Mouse (Mus musculus) MN1 (cell line): Measurements from ENCODE around the gene Lmbrd1.
A peak's percentile ranks its signal among the peaks of the same experiment; 100 is the strongest.
"Not testable (repeated sequence)": the region's sequence is repeated elsewhere in the genome, so short reads cannot be mapped to it uniquely, and the experiment has no call there.

Experiments used
- DNase-seq: peaks from one replicate; pipeline ENCODE4 v3.0.0-alpha.2; 2016; ENCODE audit warnings: low spot score

The Lmbrd1 gene

GRCm38 (mm10) chr1:24678205-24678917, at the start of gene Lmbrd1:
TSS of gene Lmbrd1 (plus strand) at chr1:24678630.
- peak; percentile 96 for DNase-seq

DNA sequence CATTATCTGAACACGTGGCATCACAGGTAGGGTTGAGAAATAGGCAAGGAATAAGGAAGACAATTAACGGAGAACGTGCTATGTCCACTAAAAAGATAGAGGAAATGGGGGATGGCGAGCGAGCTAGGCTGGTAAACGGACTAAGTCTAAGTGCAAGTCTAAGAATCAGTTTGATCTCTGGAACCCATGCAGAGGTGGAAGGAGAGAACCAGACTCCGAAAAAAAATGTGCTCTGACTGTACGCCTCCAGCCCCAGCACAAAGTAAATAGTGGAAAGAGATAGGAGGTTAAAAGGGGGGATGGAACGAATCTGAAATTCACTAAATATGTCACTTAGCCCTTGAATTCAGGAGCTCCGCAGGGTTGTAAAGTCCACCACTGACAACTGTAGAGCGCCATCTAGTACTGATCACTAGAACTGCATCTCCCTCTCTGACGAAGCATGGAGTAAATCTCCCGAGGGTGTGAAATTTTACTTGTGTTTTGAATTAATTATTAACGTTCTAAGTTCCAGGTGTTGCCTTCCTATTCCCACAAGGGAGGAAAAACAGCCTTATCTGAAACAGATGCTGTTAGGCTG, 44.8 kb upstream of the Lmbrd1 start:
- DNase-seq, result no peak

DNA sequence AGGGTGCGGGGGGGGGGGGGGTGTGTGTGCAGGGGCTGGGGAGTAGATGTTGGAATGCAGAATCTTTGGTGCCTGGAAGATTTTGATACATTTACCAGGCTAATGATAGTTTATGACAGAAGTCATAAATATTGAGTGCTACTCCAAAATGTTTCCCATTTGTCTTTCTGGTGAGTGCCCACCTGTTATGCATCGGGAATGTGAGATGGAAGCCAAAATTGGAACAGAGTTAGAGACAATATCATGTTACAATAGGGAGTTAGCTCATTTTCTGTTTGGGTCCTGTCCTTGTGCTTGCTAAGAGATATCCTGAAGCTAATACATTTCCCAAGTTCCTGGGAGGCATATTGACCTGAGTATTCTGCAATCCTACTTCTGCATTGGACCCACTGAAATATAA, 28.3 kb upstream of the Lmbrd1 start:
- DNase-seq, result no peak

GRCm38 (mm10) chr1:24659914-24660313, 18.5 kb upstream of the Lmbrd1 start:
- DNase-seq, result no peak

DNA sequence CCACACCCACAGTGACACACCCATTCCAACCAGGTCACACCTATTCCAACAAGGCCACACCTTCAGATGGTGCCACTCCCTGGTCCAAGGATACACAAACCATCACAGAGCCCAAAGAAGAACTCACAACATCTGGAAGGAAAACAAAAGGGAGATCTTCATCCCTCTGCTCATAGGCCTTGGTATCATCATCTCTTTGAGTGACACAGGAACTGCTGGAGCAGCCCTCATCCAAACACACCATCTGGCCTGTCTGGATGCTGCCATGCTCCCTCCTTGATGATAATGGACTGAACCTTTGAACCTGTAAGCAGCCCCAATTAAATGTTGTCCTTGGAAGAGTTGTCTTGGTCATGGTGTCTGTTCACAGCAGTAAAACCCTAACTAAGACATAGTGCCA, 17.8 kb upstream of the Lmbrd1 start:
- DNase-seq, result not testable (repeated sequence)

DNA sequence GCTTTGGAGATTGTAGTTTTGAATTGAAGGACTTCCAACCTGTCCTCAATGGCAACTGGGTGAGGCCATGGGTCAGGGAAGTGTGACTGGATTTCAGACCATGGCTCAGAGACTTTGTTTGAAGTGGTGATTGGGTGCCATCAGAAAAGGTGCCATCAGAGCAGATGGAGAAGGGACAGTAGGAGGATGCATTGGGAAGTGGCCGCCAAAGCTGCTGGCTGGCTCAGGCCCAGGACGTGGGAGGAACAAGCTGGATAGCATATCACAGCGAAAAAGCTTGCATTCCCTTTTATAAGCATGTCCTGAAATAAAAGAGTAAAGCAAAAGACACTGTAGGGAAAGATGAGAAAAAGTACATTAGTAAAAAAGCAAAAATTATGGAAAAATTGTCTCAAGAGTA, 16.9 kb upstream of the Lmbrd1 start:
- DNase-seq, result no peak

GRCm38 (mm10) chr1:24664158-24664557, 14.3 kb upstream of the Lmbrd1 start:
- no peak for DNase-seq

DNA sequence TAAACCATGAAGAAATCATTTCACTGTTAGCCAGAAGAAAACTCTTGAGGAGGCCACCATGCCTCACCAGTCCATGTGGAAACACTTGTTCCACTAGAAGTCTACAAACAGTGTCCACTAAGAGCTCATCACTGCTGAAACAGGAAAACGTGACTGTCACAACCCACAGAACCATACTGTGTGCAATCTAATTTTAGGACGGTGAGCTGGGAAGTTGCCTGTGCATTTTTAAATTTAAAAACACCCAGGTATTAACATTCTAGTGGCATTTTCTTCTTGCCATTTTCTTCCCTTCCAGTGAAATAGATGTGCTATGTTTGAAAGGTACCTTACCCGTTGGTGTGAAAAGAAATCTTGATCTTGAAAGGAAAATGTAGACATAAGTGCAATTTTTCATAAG, 5.2 kb upstream of the Lmbrd1 start:
- no peak for DNase-seq

DNA sequence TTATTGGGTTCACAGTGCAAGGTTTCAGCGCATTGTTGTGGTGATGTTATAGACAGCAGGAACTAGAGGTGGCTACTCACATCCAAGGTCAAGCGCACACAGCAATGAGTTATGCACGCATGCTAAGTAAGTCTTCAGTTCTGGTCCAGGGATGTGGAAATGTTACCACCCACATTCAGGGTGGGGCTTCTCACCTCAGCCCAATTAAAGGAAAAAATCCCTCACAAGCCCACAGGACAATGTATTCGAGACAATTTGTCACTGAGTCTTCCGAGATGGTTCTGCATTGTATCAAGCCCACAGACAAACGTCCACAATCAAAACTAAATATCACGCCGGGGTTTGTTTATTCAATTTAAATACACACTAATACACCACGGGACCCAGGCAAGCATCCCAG, 724 bp upstream of the Lmbrd1 start:
- peak; percentile 60 for DNase-seq

GRCm38 (mm10) chr1:24679071-24679470, 641 bp downstream of the Lmbrd1 start:
- peak; percentile 51 for DNase-seq

DNA sequence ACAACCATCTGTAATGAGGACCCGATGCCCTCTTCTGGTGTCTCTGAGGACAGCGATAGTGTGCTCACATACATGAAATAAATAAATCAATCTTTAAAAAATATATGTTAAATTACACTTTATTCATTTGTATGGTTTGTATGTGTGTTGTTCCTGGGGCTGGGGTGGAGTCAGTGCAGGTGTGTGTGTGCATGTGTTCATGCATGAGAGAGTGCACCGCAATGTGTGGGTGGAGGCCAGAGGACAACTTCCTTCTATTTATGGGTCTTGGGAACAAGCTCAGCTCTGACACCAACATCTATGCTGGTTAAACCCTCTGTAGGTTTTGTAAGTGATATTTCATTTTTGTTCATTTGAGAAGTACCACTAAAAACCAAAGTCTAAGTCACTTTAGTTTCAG, 2.6 kb downstream of the Lmbrd1 start:
- DNase-seq, result no peak

- DNase-seq, result no peak
Observed at GRCm38 (mm10) chr1:24681946-24682345, 3.5 kb downstream of the Lmbrd1 start.

DNA sequence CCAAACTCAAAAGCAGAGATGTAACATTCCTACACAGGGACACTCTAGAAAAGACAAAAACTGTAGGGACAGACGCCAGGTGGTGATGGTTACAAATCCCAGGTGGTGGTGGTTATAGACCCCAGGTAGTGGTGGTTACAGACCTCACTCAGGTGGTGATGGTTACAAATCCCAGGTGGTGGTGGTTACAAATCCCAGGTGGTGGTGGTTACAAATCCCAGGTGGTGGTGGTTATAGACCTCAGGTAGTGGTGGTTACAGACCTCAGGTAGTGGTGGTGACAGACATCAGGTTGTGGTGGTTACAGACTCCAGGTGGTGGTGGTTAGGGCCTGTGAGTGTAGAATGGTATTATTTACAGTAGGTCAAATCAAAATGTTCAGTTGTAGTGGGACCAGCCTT, 5.5 kb downstream of the Lmbrd1 start:
- peak; percentile 27 for DNase-seq

- no peak for DNase-seq
Observed at GRCm38 (mm10) chr1:24685606-24686005, 7.2 kb downstream of the Lmbrd1 start.

- no peak for DNase-seq
Observed at GRCm38 (mm10) chr1:24686235-24687021, 8.0 kb downstream of the Lmbrd1 start.

- no peak for DNase-seq
Observed at GRCm38 (mm10) chr1:24697677-24698076, 19.2 kb downstream of the Lmbrd1 start.

GRCm38 (mm10) chr1:24698146-24698880, 19.9 kb downstream of the Lmbrd1 start:
- DNase-seq, result no peak

DNA sequence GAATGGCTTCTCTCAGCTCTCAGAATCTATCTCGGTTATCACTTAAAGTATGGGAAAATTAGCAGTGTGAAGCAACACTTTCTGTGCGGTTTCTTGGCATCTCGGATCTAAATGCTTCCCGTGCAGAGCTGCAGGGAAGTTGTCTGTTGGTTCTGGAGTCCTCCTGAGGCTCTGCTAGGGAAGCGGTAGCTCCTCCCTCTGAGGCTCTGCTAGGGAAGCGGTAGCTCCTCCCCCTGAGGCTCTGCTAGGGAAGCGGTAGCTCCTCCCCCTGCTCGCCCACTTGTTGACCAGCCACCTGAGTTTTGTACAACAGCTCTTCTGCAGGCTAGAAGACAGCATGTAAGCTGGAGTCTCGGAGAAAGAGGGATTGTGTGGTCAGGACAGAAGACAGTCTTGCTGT, 20.9 kb downstream of the Lmbrd1 start:
- DNase-seq, result no peak

GRCm38 (mm10) chr1:24700241-24700640, 21.8 kb downstream of the Lmbrd1 start:
- no peak for DNase-seq

GRCm38 (mm10) chr1:24703821-24704220, 25.4 kb downstream of the Lmbrd1 start:
- no peak for DNase-seq

GRCm38 (mm10) chr1:24716301-24716700, 37.9 kb downstream of the Lmbrd1 start:
- DNase-seq, result no peak

DNA sequence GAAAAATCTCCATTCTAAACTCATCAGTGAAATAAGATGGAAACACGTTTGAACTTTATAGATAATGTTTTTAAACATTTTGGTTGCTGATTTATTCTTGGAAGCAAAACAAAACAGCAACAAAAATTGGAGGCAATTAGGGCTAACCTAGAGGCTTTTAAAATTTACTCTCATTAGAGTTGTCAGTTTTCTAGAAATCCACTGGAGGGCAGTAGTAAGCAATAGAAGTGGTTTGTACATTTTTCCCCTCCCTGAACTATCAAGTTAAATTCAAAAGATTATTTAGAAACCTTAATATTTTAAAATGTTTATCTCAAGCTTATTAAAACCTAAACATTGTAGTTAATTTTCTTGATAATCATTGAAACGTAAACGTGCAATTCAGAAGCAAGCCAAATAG, 41.2 kb downstream of the Lmbrd1 start:
- no peak for DNase-seq

DNA sequence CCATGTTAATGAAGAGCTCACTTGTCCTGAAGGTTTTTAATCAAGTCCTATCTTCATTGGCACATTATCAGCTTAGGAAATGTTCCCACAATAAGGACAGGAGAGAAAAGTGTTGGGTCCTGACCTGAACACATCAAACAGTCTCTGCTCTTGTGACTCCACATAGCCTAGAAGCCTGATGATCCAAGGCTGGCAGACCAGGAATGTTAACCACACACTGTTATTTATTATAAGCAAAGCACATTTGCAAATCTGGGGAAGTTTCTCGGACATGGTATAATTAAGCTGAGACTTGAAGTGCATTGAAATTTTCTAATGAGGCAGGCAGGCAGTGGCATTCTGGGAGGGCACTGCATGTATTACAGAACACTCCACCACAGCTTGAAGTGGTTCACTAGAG, 41.8 kb downstream of the Lmbrd1 start:
- DNase-seq, result no peak
